Mouse (Mus musculus): ENCODE measurements around the gene Hoxa1.

GRCm38 (mm10) chr6:52185834-52186233, 27.7 kb upstream of the Hoxa1 start:
- no peak for TF ChIP-seq CTCF (IDR thresholded peaks at IDR 0.05; ENCODE audit: borderline replicate concordance, extremely low read depth, insufficient read depth, insufficient read length)
- no peak for TF ChIP-seq POLR2A (IDR thresholded peaks at IDR 0.05; ENCODE audit: borderline replicate concordance, extremely low read depth, insufficient read depth, insufficient read length, poor library complexity, severe bottlenecking)

Measured in brain, embryonic 14.5 days (tissue).